Mouse (Mus musculus) heart, embryonic 10.5 days (tissue): ENCODE measurements around the gene Nkx3-2. TPM values are rescaled to one million over a fixed set of nuclear protein-coding genes. Genes with fewer than 3 reads are reported as not detected.

Source experiments
- DNase-seq: peaks from one replicate; pipeline ENCODE4 v3.0.0-alpha.2; 2017; ENCODE audit warnings: low spot score
- H3K27ac ChIP-seq: fragments of 300-500 bp; sonication (generic); 2 replicates; pipeline ENCODE4 v1.5.1; 2016; ENCODE audit warnings: mild to moderate bottlenecking
- H3K27me3 ChIP-seq: fragments of 300-500 bp; sonication (generic); 2 replicates; pipeline ENCODE4 v1.6.1; 2016; ENCODE audit warnings: mild to moderate bottlenecking; ENCODE audit not compliant: poor library complexity, insufficient read depth, severe bottlenecking
- H3K36me3 ChIP-seq: fragments of 300-500 bp; sonication (generic); 2 replicates; pipeline ENCODE4 v1.6.1; 2016; ENCODE audit warnings: mild to moderate bottlenecking, moderate library complexity
- H3K4me1 ChIP-seq: fragments of 300-500 bp; sonication (generic); 2 replicates; pipeline ENCODE4 v1.6.1; 2016; ENCODE audit warnings: mild to moderate bottlenecking
- H3K4me3 ChIP-seq: fragments of 300-500 bp; sonication (generic); 2 replicates; pipeline ENCODE4 v1.5.1; 2016; ENCODE audit warnings: mild to moderate bottlenecking, moderate library complexity
- H3K9me3 ChIP-seq: fragments of 300-500 bp; sonication (generic); 2 replicates; pipeline ENCODE4 v1.6.1; 2016; ENCODE audit warnings: mild to moderate bottlenecking, moderate library complexity
- WGBS: fragments of 180-500 bp; shearing (Covaris S2); methylation state at CpG from one replicate; pipeline ENCODE4 v1.1.7; 2016; 5-methylcytosine and 5-hydroxymethylcytosine counted together
- polyA plus RNA-seq: library from polyadenylated mRNA; unstranded; fragments of >200 nt; fragmentation: Nextera tagmentation; extraction: Ambion mirVana; gene quantifications from 2 replicates; pipeline ENCODE4 v1.2.1, GENCODE M21; 2016

The Nkx3-2 gene
- 0.48 and 2.7 TPM in 2 replicates for polyA plus RNA-seq

- Histone ChIP-seq H3K4me3 (peak within 1 kb of the TSS; percentile 63), H3K4me1 (peaks cover 34% of the 10 kb centered on the region), H3K36me3 (no peaks in the 10 kb centered on the region), H3K27me3 (peaks cover 87% of the 10 kb centered on the region), H3K9me3 (no peaks in the 10 kb centered on the region), H3K27ac (no peak within 1 kb of the TSS)
- WGBS, result under 1% methylated on average over 74 of the region's 79 CpGs
- no peak for DNase-seq
Measured at GRCm38 (mm10) chr5:41763731-41764721, at the start of gene Nkx3-2. TSS of gene Nkx3-2 (minus strand) at chr5:41764501.

- no peak for DNase-seq
- no peaks in the 10 kb centered on the region for H3K27me3 ChIP-seq
- H3K27ac ChIP-seq, result no peak overlapping the region
- no peaks in the 10 kb centered on the region for H3K9me3 ChIP-seq
- H3K4me1 ChIP-seq, result no peaks in the 10 kb centered on the region
- peaks cover 51% of the 10 kb centered on the region for H3K36me3 ChIP-seq
- no peak overlapping the region for H3K4me3 ChIP-seq
- WGBS, result 87% methylated on average over 6 of the region's 6 CpGs
Measured at GRCm38 (mm10) chr5:41812516-41812915, 48.2 kb upstream of the Nkx3-2 start.

- no peak overlapping the region for H3K4me3 ChIP-seq
- H3K4me1 ChIP-seq, result no peaks in the 10 kb centered on the region
- no peak overlapping the region for H3K27ac ChIP-seq
- H3K36me3 ChIP-seq, result peaks cover 48% of the 10 kb centered on the region
- H3K27me3 ChIP-seq, result no peaks in the 10 kb centered on the region
- 86% methylated on average over 3 of the region's 3 CpGs for WGBS
- DNase-seq, result no peak
- H3K9me3 ChIP-seq, result no peaks in the 10 kb centered on the region
Measured at GRCm38 (mm10) chr5:41811279-41811678, 47.0 kb upstream of the Nkx3-2 start.

GRCm38 (mm10) chr5:41807383-41807782 is 43.1 kb upstream of the Nkx3-2 start:
- Histone ChIP-seq H3K36me3 (peaks cover 41% of the 10 kb centered on the region), H3K27me3 (no peaks in the 10 kb centered on the region), H3K27ac (no peak overlapping the region), H3K4me1 (no peaks in the 10 kb centered on the region), H3K4me3 (no peak overlapping the region), H3K9me3 (no peaks in the 10 kb centered on the region)
- WGBS, result 53% methylated on average over 2 of the region's 2 CpGs
- DNase-seq, result no peak

- WGBS, result 75% methylated on average over 5 of the region's 5 CpGs
- Histone ChIP-seq H3K27me3 (no peaks in the 10 kb centered on the region), H3K9me3 (no peaks in the 10 kb centered on the region), H3K27ac (no peak overlapping the region), H3K4me3 (no peak overlapping the region), H3K4me1 (no peaks in the 10 kb centered on the region), H3K36me3 (peaks cover 30% of the 10 kb centered on the region)
- DNase-seq, result no peak
Measured at GRCm38 (mm10) chr5:41806176-41806575, 41.9 kb upstream of the Nkx3-2 start.

- 96% methylated on average over 2 of the region's 2 CpGs for WGBS
- peaks cover 37% of the 10 kb centered on the region for H3K36me3 ChIP-seq
Measured at GRCm38 (mm10) chr5:41805085-41805484, 40.8 kb upstream of the Nkx3-2 start.

GRCm38 (mm10) chr5:41804643-41805042 is 40.3 kb upstream of the Nkx3-2 start:
- DNase-seq, result no peak
- no peaks in the 10 kb centered on the region for H3K9me3 ChIP-seq

More at GRCm38 (mm10) chr5:41805085-41805484, 40.8 kb upstream of the Nkx3-2 start:
- Histone ChIP-seq H3K4me1 (no peaks in the 10 kb centered on the region), H3K4me3 (no peak overlapping the region), H3K9me3 (no peaks in the 10 kb centered on the region), H3K27ac (no peak overlapping the region), H3K27me3 (no peaks in the 10 kb centered on the region)
- DNase-seq, result no peak

GRCm38 (mm10) chr5:41801622-41802021 is 37.3 kb upstream of the Nkx3-2 start:
- H3K4me1 ChIP-seq, result no peaks in the 10 kb centered on the region
- peaks cover 34% of the 10 kb centered on the region for H3K36me3 ChIP-seq
- H3K9me3 ChIP-seq, result no peaks in the 10 kb centered on the region
- no peak for DNase-seq
- H3K27ac ChIP-seq, result no peak overlapping the region
- WGBS, result 89% methylated on average over 2 of the region's 2 CpGs
- no peak overlapping the region for H3K4me3 ChIP-seq
- H3K27me3 ChIP-seq, result no peaks in the 10 kb centered on the region

More at GRCm38 (mm10) chr5:41804643-41805042, 40.3 kb upstream of the Nkx3-2 start:
- Histone ChIP-seq H3K4me3 (no peak overlapping the region), H3K27me3 (no peaks in the 10 kb centered on the region), H3K4me1 (no peaks in the 10 kb centered on the region), H3K36me3 (peaks cover 39% of the 10 kb centered on the region), H3K27ac (no peak overlapping the region)
- 75% methylated on average over 2 of the region's 2 CpGs for WGBS

GRCm38 (mm10) chr5:41794434-41794833 is 30.1 kb upstream of the Nkx3-2 start:
- H3K27ac ChIP-seq, result no peak overlapping the region
- H3K9me3 ChIP-seq, result no peaks in the 10 kb centered on the region
- H3K27me3 ChIP-seq, result no peaks in the 10 kb centered on the region
- H3K4me1 ChIP-seq, result no peaks in the 10 kb centered on the region
- no peak overlapping the region for H3K4me3 ChIP-seq
- H3K36me3 ChIP-seq, result peaks cover 60% of the 10 kb centered on the region
- no peak for DNase-seq

- no peaks in the 10 kb centered on the region for H3K27me3 ChIP-seq
- H3K9me3 ChIP-seq, result no peaks in the 10 kb centered on the region
- no peak for DNase-seq
- H3K4me1 ChIP-seq, result no peaks in the 10 kb centered on the region
- WGBS, result 91% methylated on average over 2 of the region's 2 CpGs
- no peak overlapping the region for H3K27ac ChIP-seq
- peaks cover 79% of the 10 kb centered on the region for H3K36me3 ChIP-seq
- H3K4me3 ChIP-seq, result no peak overlapping the region
Measured at GRCm38 (mm10) chr5:41790517-41790916, 26.2 kb upstream of the Nkx3-2 start.

GRCm38 (mm10) chr5:41788877-41789276 is 24.6 kb upstream of the Nkx3-2 start:
- Histone ChIP-seq H3K4me3 (no peak overlapping the region), H3K27ac (no peak overlapping the region), H3K36me3 (peaks cover 70% of the 10 kb centered on the region), H3K9me3 (no peaks in the 10 kb centered on the region), H3K4me1 (no peaks in the 10 kb centered on the region), H3K27me3 (no peaks in the 10 kb centered on the region)
- WGBS, result 78% methylated on average over 6 of the region's 6 CpGs
- no peak for DNase-seq

GRCm38 (mm10) chr5:41781890-41782289 is 17.6 kb upstream of the Nkx3-2 start:
- DNase-seq, result no peak
- H3K27me3 ChIP-seq, result no peaks in the 10 kb centered on the region
- H3K9me3 ChIP-seq, result no peaks in the 10 kb centered on the region
- no peaks in the 10 kb centered on the region for H3K4me1 ChIP-seq
- H3K36me3 ChIP-seq, result peaks cover 16% of the 10 kb centered on the region
- H3K27ac ChIP-seq, result no peak overlapping the region
- WGBS, result 84% methylated on average over 5 of the region's 5 CpGs
- H3K4me3 ChIP-seq, result no peak overlapping the region

GRCm38 (mm10) chr5:41780026-41780425 is 15.7 kb upstream of the Nkx3-2 start:
- H3K27me3 ChIP-seq, result no peaks in the 10 kb centered on the region
- 68% methylated on average over 3 of the region's 3 CpGs for WGBS
- H3K4me1 ChIP-seq, result no peaks in the 10 kb centered on the region
- H3K36me3 ChIP-seq, result no peaks in the 10 kb centered on the region
- no peak overlapping the region for H3K27ac ChIP-seq
- no peak overlapping the region for H3K4me3 ChIP-seq
- DNase-seq, result no peak
- no peaks in the 10 kb centered on the region for H3K9me3 ChIP-seq
